Mouse (Mus musculus) small intestine, adult 2 months (tissue): ENCODE results near the gene Acnat2.
"Not testable (repeated sequence)": the region's sequence is repeated elsewhere in the genome, so short reads cannot be mapped to it uniquely, and the experiment has no call there.

ENCODE experiments used
- CTCF ChIP-seq: fragments of 200-500 bp; IDR thresholded peaks from 2 replicates; pipeline ENCODE4 v1.5.1; 2012; ENCODE audit warnings: low read depth, mild to moderate bottlenecking, control low read depth, inconsistent platforms, low read length, moderate library complexity, mixed read lengths; ENCODE audit not compliant: insufficient replicate concordance, insufficient read length; ENCODE audit errors: extremely low read depth
- POLR2A ChIP-seq: fragments of 200-500 bp; IDR thresholded peaks from 2 replicates; pipeline ENCODE4 v1.6.1; 2012; ENCODE audit warnings: low read depth, mild to moderate bottlenecking, control low read depth, inconsistent platforms, low read length, moderate library complexity

DNA sequence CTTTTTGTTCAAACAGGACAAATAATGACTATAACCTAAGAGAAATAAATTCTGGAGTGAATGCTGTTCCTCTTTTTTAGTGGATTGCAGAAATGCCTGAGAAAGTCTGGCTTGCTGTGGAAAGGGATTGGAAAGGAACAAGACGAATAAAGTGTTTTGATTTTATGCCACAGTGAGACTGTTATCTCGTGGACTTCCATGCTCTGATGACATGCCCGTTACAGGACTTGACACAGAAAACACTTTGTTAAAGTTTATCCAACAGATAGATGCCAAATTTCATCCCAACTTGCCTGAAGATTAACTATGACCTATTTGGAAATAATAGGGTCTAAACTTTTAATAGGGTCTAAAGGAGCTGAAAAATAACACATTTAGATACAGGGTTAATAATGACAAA, 67.9 kb downstream of the Acnat2 start:
- not testable (repeated sequence) for TF ChIP-seq CTCF, POLR2A
